Mouse (Mus musculus): ENCODE measurements at regions not wholly inside any gene's neighbourhood (a gene's known extent, or its start where the extent isn't known, plus 50 kb on each side); places are given as distances from the start of the nearest gene placed in this dataset.

GRCm38 (mm10) chr2:39420696-39421095, 194.4 kb upstream of the Ppp6c start:
- ATAC-seq (ENCODE audit: insufficient number of reproducible peaks, low FRiP score, low TSS enrichment, low read depth) (no peak), DNase-seq (ENCODE audit: low spot score) (no peak)
- WGBS = 94% methylated on average over 24 of the region's 25 CpGs
- no peak overlapping the region for H3K27ac ChIP-seq (replicated peaks; ENCODE audit: low read depth, low read length)
- no peaks in the 10 kb centered on the region for H3K36me3 ChIP-seq (ENCODE audit: control insufficient read depth, insufficient read depth, low read length)
- no peaks in the 10 kb centered on the region for H3K27me3 ChIP-seq (ENCODE audit: control insufficient read depth, insufficient read depth, low read length)
- no peak overlapping the region for H3K4me2 ChIP-seq (ENCODE audit: low read depth, severe bottlenecking)
- H3K9ac ChIP-seq (ENCODE audit: low read length) = no peak overlapping the region
- H3K9me3 ChIP-seq (ENCODE audit: control insufficient read depth, low read length) = no peaks in the 10 kb centered on the region
- no peak overlapping the region for H3K4me3 ChIP-seq (ENCODE audit: low read depth, low read length)
- H3K4me1 ChIP-seq (ENCODE audit: control insufficient read depth, insufficient read depth, low read length) = no peaks in the 10 kb centered on the region

GRCm38 (mm10) chr2:39400336-39400735, 174.1 kb upstream of the Ppp6c start:
- Histone ChIP-seq H3K4me3 (ENCODE audit: low read depth, low read length) (no peak overlapping the region), H3K36me3 (ENCODE audit: control insufficient read depth, insufficient read depth, low read length) (no peaks in the 10 kb centered on the region), H3K27me3 (ENCODE audit: control insufficient read depth, insufficient read depth, low read length) (no peaks in the 10 kb centered on the region), H3K4me1 (ENCODE audit: control insufficient read depth, insufficient read depth, low read length) (no peaks in the 10 kb centered on the region), H3K9ac (ENCODE audit: low read length) (no peak overlapping the region), H3K9me3 (ENCODE audit: control insufficient read depth, low read length) (no peaks in the 10 kb centered on the region), H3K27ac (replicated peaks; ENCODE audit: low read depth, low read length) (no peak overlapping the region), H3K4me2 (ENCODE audit: low read depth, severe bottlenecking) (no peak overlapping the region)
- 36% methylated on average over 2 of the region's 2 CpGs for WGBS
- DNase-seq (ENCODE audit: low spot score) (no peak), ATAC-seq (ENCODE audit: insufficient number of reproducible peaks, low FRiP score, low TSS enrichment, low read depth) (no peak)

- Histone ChIP-seq H3K27me3 (ENCODE audit: control insufficient read depth, insufficient read depth, low read length) (no peaks in the 10 kb centered on the region), H3K4me3 (ENCODE audit: low read depth, low read length) (no peak overlapping the region), H3K4me2 (ENCODE audit: low read depth, severe bottlenecking) (no peak overlapping the region), H3K27ac (replicated peaks; ENCODE audit: low read depth, low read length) (no peak overlapping the region), H3K9me3 (ENCODE audit: control insufficient read depth, low read length) (no peaks in the 10 kb centered on the region), H3K4me1 (ENCODE audit: control insufficient read depth, insufficient read depth, low read length) (no peaks in the 10 kb centered on the region), H3K36me3 (ENCODE audit: control insufficient read depth, insufficient read depth, low read length) (no peaks in the 10 kb centered on the region), H3K9ac (ENCODE audit: low read length) (no peak overlapping the region)
- peak; percentile 31 for DNase-seq (ENCODE audit: low spot score)
- WGBS = 76% methylated on average over 2 of the region's 2 CpGs
- ATAC-seq (ENCODE audit: insufficient number of reproducible peaks, low FRiP score, low TSS enrichment, low read depth) = no peak
These were observed 173.3 kb upstream of the Ppp6c start for GRCm38 (mm10) chr2:39399523-39399922.

GRCm38 (mm10) chr2:39394643-39395042, 168.4 kb upstream of the Ppp6c start:
- no peak overlapping the region for H3K27ac ChIP-seq (replicated peaks; ENCODE audit: low read depth, low read length)
- H3K9me3 ChIP-seq (ENCODE audit: control insufficient read depth, low read length) = no peaks in the 10 kb centered on the region
- no peaks in the 10 kb centered on the region for H3K36me3 ChIP-seq (ENCODE audit: control insufficient read depth, insufficient read depth, low read length)
- H3K4me3 ChIP-seq (ENCODE audit: low read depth, low read length) = no peak overlapping the region
- ATAC-seq (ENCODE audit: insufficient number of reproducible peaks, low FRiP score, low TSS enrichment, low read depth) = no peak
- no peak overlapping the region for H3K4me2 ChIP-seq (ENCODE audit: low read depth, severe bottlenecking)
- H3K4me1 ChIP-seq (ENCODE audit: control insufficient read depth, insufficient read depth, low read length) = no peaks in the 10 kb centered on the region
- WGBS = 62% methylated on average over 3 of the region's 3 CpGs
- no peaks in the 10 kb centered on the region for H3K27me3 ChIP-seq (ENCODE audit: control insufficient read depth, insufficient read depth, low read length)
- H3K9ac ChIP-seq (ENCODE audit: low read length) = no peak overlapping the region
- DNase-seq (ENCODE audit: low spot score) = no peak

- ATAC-seq (ENCODE audit: insufficient number of reproducible peaks, low FRiP score, low TSS enrichment, low read depth) (no peak), DNase-seq (ENCODE audit: low spot score) (no peak)
- H3K27me3 ChIP-seq (ENCODE audit: control insufficient read depth, insufficient read depth, low read length) = no peaks in the 10 kb centered on the region
- no peaks in the 10 kb centered on the region for H3K9me3 ChIP-seq (ENCODE audit: control insufficient read depth, low read length)
- no peak overlapping the region for H3K9ac ChIP-seq (ENCODE audit: low read length)
- no peak overlapping the region for H3K27ac ChIP-seq (replicated peaks; ENCODE audit: low read depth, low read length)
- H3K4me2 ChIP-seq (ENCODE audit: low read depth, severe bottlenecking) = no peak overlapping the region
- no peak overlapping the region for H3K4me3 ChIP-seq (ENCODE audit: low read depth, low read length)
- no peaks in the 10 kb centered on the region for H3K36me3 ChIP-seq (ENCODE audit: control insufficient read depth, insufficient read depth, low read length)
- whole genome bisulfite sequencing = 95% methylated on average over 3 of the region's 3 CpGs
- H3K4me1 ChIP-seq (ENCODE audit: control insufficient read depth, insufficient read depth, low read length) = no peaks in the 10 kb centered on the region
These were observed 151.0 kb upstream of the Ppp6c start for GRCm38 (mm10) chr2:39377264-39377663.

- H3K4me2 ChIP-seq (ENCODE audit: low read depth, severe bottlenecking) = no peak overlapping the region
- no peak overlapping the region for H3K9ac ChIP-seq (ENCODE audit: low read length)
- WGBS = 15% methylated on average over 7 of the region's 7 CpGs
- no peak overlapping the region for H3K27ac ChIP-seq (replicated peaks; ENCODE audit: low read depth, low read length)
- ATAC-seq (ENCODE audit: insufficient number of reproducible peaks, low FRiP score, low TSS enrichment, low read depth) (peak; percentile 73; the same call in 1 of the 2 replicates), DNase-seq (ENCODE audit: low spot score) (peak; percentile 95)
- no peak overlapping the region for H3K4me3 ChIP-seq (ENCODE audit: low read depth, low read length)
- H3K4me1 ChIP-seq (ENCODE audit: control insufficient read depth, insufficient read depth, low read length) = no peaks in the 10 kb centered on the region
- H3K36me3 ChIP-seq (ENCODE audit: control insufficient read depth, insufficient read depth, low read length) = no peaks in the 10 kb centered on the region
- H3K9me3 ChIP-seq (ENCODE audit: control insufficient read depth, low read length) = no peaks in the 10 kb centered on the region
- no peaks in the 10 kb centered on the region for H3K27me3 ChIP-seq (ENCODE audit: control insufficient read depth, insufficient read depth, low read length)
These were observed 147.0 kb upstream of the Ppp6c start for GRCm38 (mm10) chr2:39373068-39373779.

GRCm38 (mm10) chr2:39344207-39344606, 118.0 kb upstream of the Ppp6c start:
- Histone ChIP-seq H3K36me3 (ENCODE audit: control insufficient read depth, insufficient read depth, low read length) (no peaks in the 10 kb centered on the region), H3K27me3 (ENCODE audit: control insufficient read depth, insufficient read depth, low read length) (no peaks in the 10 kb centered on the region), H3K9me3 (ENCODE audit: control insufficient read depth, low read length) (no peaks in the 10 kb centered on the region), H3K4me2 (ENCODE audit: low read depth, severe bottlenecking) (no peak overlapping the region), H3K4me1 (ENCODE audit: control insufficient read depth, insufficient read depth, low read length) (no peaks in the 10 kb centered on the region), H3K4me3 (ENCODE audit: low read depth, low read length) (no peak overlapping the region), H3K27ac (replicated peaks; ENCODE audit: low read depth, low read length) (no peak overlapping the region), H3K9ac (ENCODE audit: low read length) (no peak overlapping the region)
- 88% methylated on average over 3 of the region's 3 CpGs for WGBS
- no peak for DNase-seq (ENCODE audit: low spot score)
- no peak for ATAC-seq (ENCODE audit: insufficient number of reproducible peaks, low FRiP score, low TSS enrichment, low read depth)

- 37% methylated on average over 3 of the region's 3 CpGs for WGBS
- Histone ChIP-seq H3K9me3 (ENCODE audit: control insufficient read depth, low read length) (no peaks in the 10 kb centered on the region), H3K27me3 (ENCODE audit: control insufficient read depth, insufficient read depth, low read length) (no peaks in the 10 kb centered on the region), H3K9ac (ENCODE audit: low read length) (no peak overlapping the region), H3K4me2 (ENCODE audit: low read depth, severe bottlenecking) (no peak overlapping the region), H3K4me3 (ENCODE audit: low read depth, low read length) (no peak overlapping the region), H3K27ac (replicated peaks; ENCODE audit: low read depth, low read length) (no peak overlapping the region), H3K4me1 (ENCODE audit: control insufficient read depth, insufficient read depth, low read length) (no peaks in the 10 kb centered on the region), H3K36me3 (ENCODE audit: control insufficient read depth, insufficient read depth, low read length) (no peaks in the 10 kb centered on the region)
- ATAC-seq (ENCODE audit: insufficient number of reproducible peaks, low FRiP score, low TSS enrichment, low read depth) = no peak
- no peak for DNase-seq (ENCODE audit: low spot score)
These were observed 114.2 kb upstream of the Ppp6c start for GRCm38 (mm10) chr2:39340406-39340805.

Data from limb, embryonic 11.5 days (tissue).